Mouse (Mus musculus): ENCODE results near the gene Wipi2. TPM values are rescaled to one million over a fixed set of nuclear protein-coding genes. Genes with fewer than 3 reads are reported as not detected.

Wipi2 gene
- total RNA-seq, 1 experiment from 2014 or later: 32.8 TPM

DNA sequence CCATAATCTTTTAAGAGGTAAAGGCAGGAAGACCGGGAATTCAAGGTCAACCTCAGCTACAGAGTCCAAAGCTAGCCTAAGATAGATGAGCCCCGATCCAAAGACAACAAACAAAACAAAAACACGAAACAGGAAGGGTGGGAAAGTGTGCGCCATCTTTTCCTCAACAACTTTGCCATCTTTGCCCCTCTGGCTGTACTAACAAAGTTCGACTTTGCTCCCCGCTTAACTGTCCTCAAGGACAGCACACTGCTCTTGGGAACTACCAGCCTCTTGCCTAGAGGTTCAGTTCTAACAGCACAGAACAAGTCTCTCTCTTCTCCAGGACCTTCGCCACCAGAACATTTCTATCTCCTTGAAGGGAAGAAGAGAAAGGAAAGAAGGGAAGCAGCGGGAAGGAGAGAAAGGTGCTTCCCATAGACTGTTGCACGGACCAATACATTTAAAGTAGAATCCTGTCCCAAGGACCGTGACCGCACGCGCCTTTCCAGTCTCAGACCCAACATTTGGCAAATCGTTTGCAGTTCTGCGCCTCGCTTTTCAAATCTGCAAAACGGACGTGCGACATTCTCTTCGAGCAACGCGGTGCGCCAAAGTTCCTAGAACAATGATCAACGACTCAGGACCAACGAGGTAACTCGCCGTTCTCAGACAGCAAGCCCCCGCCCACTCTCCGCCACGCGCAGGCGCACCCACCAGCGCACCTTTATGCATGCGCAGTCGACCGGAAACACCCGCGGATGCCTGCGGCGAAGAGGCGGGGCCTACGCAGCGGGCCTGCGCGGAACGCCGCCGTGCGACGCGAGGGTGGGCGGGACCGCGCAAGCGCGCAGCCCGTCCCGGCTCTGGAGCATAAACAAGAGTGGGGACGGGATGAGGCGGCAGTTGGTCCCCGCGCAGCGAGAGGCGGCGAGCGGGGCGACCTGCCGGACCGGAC, 1.5 kb downstream of the Wipi2 start:
- ATAC-seq (replicated peaks; ENCODE audit: insufficient number of reproducible peaks, low FRiP score, low TSS enrichment, poor library complexity, severe bottlenecking): peak; percentile 91

GRCm38 (mm10) chr5:142629663-142630025, 2.1 kb downstream of the Wipi2 start:
- no peak for ATAC-seq (replicated peaks; ENCODE audit: insufficient number of reproducible peaks, low FRiP score, low TSS enrichment, poor library complexity, severe bottlenecking)

DNA sequence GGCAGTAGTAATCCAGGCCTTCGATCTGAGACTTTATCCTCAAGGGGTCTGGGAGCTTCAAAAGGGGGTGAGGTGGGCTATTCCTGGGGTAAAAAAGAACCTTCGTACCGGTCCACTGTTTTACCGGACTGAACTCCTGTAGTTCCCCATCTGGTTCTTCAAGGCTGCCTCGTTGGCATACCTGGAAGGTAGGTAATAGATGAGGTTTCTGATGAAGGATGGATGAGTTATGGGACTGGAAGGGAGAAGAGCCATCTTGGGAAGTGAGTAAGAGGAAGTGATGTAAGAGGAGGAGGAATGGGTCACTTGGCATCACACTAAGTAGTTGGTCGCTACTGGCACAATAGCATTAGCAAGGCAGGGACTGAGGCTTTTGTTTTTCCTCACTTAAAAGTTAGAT, 2.7 kb downstream of the Wipi2 start:
- ATAC-seq (replicated peaks; ENCODE audit: insufficient number of reproducible peaks, low FRiP score, low TSS enrichment, poor library complexity, severe bottlenecking): peak; percentile 67

- ATAC-seq (replicated peaks; ENCODE audit: insufficient number of reproducible peaks, low FRiP score, low TSS enrichment, poor library complexity, severe bottlenecking): no peak
Observed at GRCm38 (mm10) chr5:142637823-142638222, 10.3 kb downstream of the Wipi2 start.

DNA sequence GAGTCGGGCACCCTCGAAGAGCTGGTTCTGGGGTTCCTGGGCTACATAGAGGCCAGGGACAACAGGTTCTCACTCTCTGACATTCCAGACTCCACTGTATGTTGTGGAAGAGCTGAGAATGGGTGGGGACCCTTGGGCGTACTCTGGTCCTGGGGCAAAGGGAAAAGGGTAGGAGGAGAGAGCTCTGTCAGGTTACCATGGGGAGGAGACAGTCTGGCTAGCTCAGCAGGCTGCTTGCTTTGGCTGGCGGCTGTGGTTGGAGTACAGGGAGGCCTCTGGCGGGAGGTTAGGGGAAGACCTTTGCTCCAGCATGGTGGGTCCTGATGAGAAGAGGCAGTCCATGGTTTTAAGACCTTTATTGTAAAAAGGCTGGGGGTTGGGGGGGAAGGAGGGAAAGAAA, 12.6 kb downstream of the Wipi2 start:
- no peak for ATAC-seq (replicated peaks; ENCODE audit: insufficient number of reproducible peaks, low FRiP score, low TSS enrichment, poor library complexity, severe bottlenecking)

- 0 out of 2 replicates have a peak, but pooled peaks have one; percentile 13 for ATAC-seq (replicated peaks; ENCODE audit: insufficient number of reproducible peaks, low FRiP score, low TSS enrichment, poor library complexity, severe bottlenecking)
Observed at GRCm38 (mm10) chr5:142641331-142642051, 14.0 kb downstream of the Wipi2 start.

DNA sequence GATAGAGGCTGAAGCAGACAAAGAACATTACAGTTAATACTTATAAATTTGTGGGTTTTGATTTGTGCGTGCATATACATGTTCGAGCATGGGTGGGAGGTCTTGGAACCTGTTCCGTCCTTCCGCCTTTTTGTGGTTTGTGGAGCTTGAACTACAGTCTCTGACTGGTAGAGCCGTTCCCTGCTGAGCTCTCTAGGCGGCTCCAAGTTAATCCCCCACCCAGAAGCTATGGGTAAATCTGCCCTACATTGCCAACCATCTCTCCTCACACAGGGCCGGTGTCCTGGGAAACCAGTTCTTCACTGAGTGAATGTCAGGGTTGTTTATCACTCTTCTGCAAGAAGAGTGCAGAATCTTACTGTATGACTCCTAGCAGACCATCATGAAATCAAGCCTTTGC, 20.7 kb downstream of the Wipi2 start:
- no peak for ATAC-seq (replicated peaks; ENCODE audit: insufficient number of reproducible peaks, low FRiP score, low TSS enrichment, poor library complexity, severe bottlenecking)

DNA sequence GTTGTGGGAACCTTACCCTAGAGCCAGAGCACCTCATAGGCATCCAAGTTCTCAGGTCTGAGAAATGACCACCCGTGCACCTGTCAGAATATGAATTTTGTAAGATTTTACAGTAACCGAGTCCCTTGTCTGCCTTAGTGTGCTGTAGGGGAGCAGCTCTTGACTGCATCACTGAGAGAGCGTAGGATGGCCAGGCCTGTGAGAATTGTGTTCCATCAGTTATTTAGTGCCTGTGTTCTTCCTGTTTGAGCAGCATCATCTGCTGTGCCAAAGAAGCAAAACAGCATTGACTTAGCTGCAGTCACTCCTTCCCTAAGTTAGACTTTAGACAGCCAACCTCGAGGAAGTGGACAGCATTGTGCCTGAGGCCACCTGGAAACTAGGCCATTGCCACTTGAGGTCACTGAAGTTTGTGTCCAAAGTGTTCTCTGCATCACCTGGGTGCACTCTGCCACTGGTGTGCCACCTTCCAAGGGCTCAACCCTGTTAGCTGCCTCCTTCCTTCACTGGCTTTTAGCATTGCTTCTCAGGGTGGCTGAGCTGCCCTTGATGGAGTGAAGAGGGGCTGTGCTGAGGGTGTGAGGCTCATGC, 22.1 kb downstream of the Wipi2 start:
- 0 out of 2 replicates have a peak, but pooled peaks have one; percentile 17 for ATAC-seq (replicated peaks; ENCODE audit: insufficient number of reproducible peaks, low FRiP score, low TSS enrichment, poor library complexity, severe bottlenecking)

GRCm38 (mm10) chr5:142650390-142650789, 22.9 kb downstream of the Wipi2 start:
- ATAC-seq (replicated peaks; ENCODE audit: insufficient number of reproducible peaks, low FRiP score, low TSS enrichment, poor library complexity, severe bottlenecking): no peak

DNA sequence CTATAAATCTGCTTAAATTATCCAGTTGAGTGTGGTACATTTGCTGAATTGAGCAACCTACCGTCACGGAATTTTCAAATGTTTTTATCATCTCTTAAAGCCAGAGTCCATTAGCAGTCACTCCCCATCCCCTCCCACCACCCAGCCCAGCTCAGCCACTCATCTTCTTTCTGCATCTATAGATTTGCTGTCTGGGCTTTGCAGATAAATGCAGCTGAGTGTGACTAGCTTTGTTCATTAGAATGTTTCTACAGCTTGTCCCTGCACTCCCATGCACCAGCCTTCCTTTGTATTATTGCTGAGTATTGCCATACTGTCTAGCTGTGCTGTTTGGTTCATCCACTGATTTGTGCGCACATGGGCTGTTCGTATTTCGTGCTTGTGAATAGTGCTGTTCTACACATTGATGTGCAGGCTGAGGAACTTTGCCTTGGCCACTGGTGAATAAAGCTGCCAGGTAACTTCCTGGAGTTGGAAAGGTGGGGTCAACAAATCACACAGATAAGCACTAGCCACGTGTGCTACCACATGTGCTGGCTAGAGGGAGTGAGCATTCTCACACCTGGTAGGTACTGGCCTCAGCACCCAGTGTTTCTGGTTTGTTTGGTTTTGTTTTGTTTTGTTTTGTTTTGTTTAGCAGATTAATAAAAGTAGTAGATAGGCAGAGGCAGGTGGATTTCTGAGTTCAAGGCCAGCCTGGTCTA, 23.4 kb downstream of the Wipi2 start:
- no peak for ATAC-seq (replicated peaks; ENCODE audit: insufficient number of reproducible peaks, low FRiP score, low TSS enrichment, poor library complexity, severe bottlenecking)

GRCm38 (mm10) chr5:142652266-142652665, 24.8 kb downstream of the Wipi2 start:
- no peak for ATAC-seq (replicated peaks; ENCODE audit: insufficient number of reproducible peaks, low FRiP score, low TSS enrichment, poor library complexity, severe bottlenecking)

GRCm38 (mm10) chr5:142660656-142661434, 33.3 kb downstream of the Wipi2 start:
- no peak for ATAC-seq (replicated peaks; ENCODE audit: insufficient number of reproducible peaks, low FRiP score, low TSS enrichment, poor library complexity, severe bottlenecking)

GRCm38 (mm10) chr5:142667921-142668320, 40.4 kb downstream of the Wipi2 start:
- ATAC-seq (replicated peaks; ENCODE audit: insufficient number of reproducible peaks, low FRiP score, low TSS enrichment, poor library complexity, severe bottlenecking): no peak

- no peak for ATAC-seq (replicated peaks; ENCODE audit: insufficient number of reproducible peaks, low FRiP score, low TSS enrichment, poor library complexity, severe bottlenecking)
Observed at GRCm38 (mm10) chr5:142668556-142669263, 41.2 kb downstream of the Wipi2 start.

DNA sequence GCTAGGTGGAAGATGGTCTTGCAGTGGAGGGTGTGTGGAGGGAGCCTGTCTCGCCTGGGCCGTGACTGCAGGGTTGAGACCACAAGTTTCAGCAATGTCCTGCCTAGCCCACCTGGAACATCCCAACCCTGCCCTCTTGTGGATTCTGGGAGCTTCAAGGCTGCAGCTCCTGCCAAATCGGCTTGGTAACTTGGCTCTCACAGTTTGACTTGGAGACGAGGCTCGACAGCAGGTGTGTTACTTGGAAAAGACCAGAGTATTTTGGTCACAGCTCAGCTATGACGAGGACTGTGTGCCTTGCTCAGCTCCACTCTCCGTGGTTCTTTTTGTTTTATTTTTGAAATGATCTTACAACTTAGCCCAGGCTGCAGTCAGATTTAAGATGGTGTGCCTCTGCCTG, 42.2 kb downstream of the Wipi2 start:
- ATAC-seq (replicated peaks; ENCODE audit: insufficient number of reproducible peaks, low FRiP score, low TSS enrichment, poor library complexity, severe bottlenecking): no peak

- ATAC-seq (replicated peaks; ENCODE audit: insufficient number of reproducible peaks, low FRiP score, low TSS enrichment, poor library complexity, severe bottlenecking): no peak
Observed at GRCm38 (mm10) chr5:142673082-142673481, 45.6 kb downstream of the Wipi2 start.

- no peak for ATAC-seq (replicated peaks; ENCODE audit: insufficient number of reproducible peaks, low FRiP score, low TSS enrichment, poor library complexity, severe bottlenecking)
Observed at GRCm38 (mm10) chr5:142678141-142678571, 50.7 kb downstream of the Wipi2 start.

- no peak for ATAC-seq (replicated peaks; ENCODE audit: insufficient number of reproducible peaks, low FRiP score, low TSS enrichment, poor library complexity, severe bottlenecking)
Observed at GRCm38 (mm10) chr5:142679065-142679464, 51.6 kb downstream of the Wipi2 start.

Data from monocyte, adult 5-6 weeks (primary cell).